In the genomic region with DNA sequence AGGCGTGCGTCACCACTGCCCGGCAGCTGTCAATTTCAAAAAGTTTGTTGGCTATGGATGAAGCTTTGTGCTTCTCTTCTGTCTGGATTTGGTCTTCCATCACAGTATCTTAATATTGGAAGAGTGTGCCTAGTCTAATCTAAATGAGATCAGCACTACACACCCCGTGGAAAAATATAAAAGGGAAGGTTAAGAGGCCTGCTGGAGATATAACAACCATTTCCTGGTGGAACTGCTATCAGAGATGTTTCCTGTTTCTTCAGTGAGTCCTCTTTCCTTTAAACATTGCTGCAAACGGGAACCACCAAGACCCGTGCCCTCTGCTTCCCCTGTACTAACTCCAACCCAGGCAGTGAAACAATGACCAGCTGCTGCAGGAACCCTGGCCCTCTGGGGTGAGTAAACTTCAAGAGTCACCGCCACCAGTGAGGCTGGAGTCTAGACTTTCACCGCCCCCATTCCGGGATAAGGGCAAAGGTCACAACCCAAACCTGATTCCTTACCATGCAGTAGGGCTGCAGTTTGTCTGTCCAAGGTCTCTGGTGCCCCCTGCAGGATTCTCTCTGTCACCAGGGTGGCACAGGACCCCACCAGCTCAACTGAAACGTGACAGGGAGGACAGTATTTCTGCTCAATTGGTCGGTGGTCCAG, we compare ENCODE assay signal across 8 mouse cellular contexts. TPM values are rescaled to one million over a fixed set of nuclear protein-coding genes. Genes with fewer than 3 reads are reported as not detected.
DNase-seq lines count a peak whose midpoint lies in the region; ATAC-seq and TF ChIP-seq lines count a peak whose summit lies in the region.

No protein-coding gene starts in this region.

- H3K4me3 ChIP-seq in gastrocnemius, adult 2 months: peak overlapping the region; percentile 30; the same call in 1 of the 2 replicates
- no peak overlapping the region for H3K4me3 ChIP-seq in intestine, embryonic 15.5 days (replicated peaks)
- H3K4me3 ChIP-seq in limb, embryonic 11.5 days (ENCODE audit: low read depth, low read length): no peak overlapping the region

- H3K4me2 ChIP-seq in intestine, embryonic 15.5 days (replicated peaks): peak overlapping the region; percentile 26; the same call in 1 of the 2 replicates
- H3K4me2 ChIP-seq in limb, embryonic 11.5 days (ENCODE audit: low read depth, severe bottlenecking): no peak overlapping the region

- H3K4me1 ChIP-seq in intestine, embryonic 15.5 days (replicated peaks): no peaks in the 10 kb centered on the region
- no peaks in the 10 kb centered on the region for H3K4me1 ChIP-seq in limb, embryonic 11.5 days (ENCODE audit: control insufficient read depth, insufficient read depth, low read length)

- peak; percentile 88 for TF ChIP-seq CTCF in gastrocnemius, adult 2 months (IDR thresholded peaks at IDR 0.05)

- peak overlapping the region; percentile 87 for H3K27ac ChIP-seq in gastrocnemius, adult 2 months
- H3K27ac ChIP-seq in intestine, embryonic 15.5 days: no peak overlapping the region
- no peak overlapping the region for H3K27ac ChIP-seq in limb, embryonic 11.5 days (replicated peaks; ENCODE audit: low read depth, low read length)

- intact Hi-C loops in gastrocnemius, adult 2 months (cut with DNase I): loop anchor here (5.0 kb wide), 2 partner anchors 46 to 121 kb away; a partner anchor contains a TSS

- peak; percentile 92 for ATAC-seq in intestine, embryonic 15.5 days
- ATAC-seq in limb, embryonic 11.5 days (ENCODE audit: insufficient number of reproducible peaks, low FRiP score, low TSS enrichment, low read depth): no peak
- ATAC-seq in monocyte, adult 5-6 weeks (replicated peaks; ENCODE audit: insufficient number of reproducible peaks, low FRiP score, low TSS enrichment, poor library complexity, severe bottlenecking): peak; percentile 79; the same call in 1 of the 2 replicates

- 41% methylated on average over 11 of the region's 11 CpGs for WGBS in intestine, embryonic 15.5 days
- WGBS in limb, embryonic 11.5 days: 45% methylated on average over 11 of the region's 11 CpGs

- H3K9ac ChIP-seq in intestine, embryonic 15.5 days: no peak overlapping the region
- no peak overlapping the region for H3K9ac ChIP-seq in limb, embryonic 11.5 days (ENCODE audit: low read length)

- no peaks in the 10 kb centered on the region for H3K27me3 ChIP-seq in intestine, embryonic 15.5 days (replicated peaks)
- H3K27me3 ChIP-seq in limb, embryonic 11.5 days (ENCODE audit: control insufficient read depth, insufficient read depth, low read length): no peaks in the 10 kb centered on the region

- no peaks in the 10 kb centered on the region for H3K9me3 ChIP-seq in intestine, embryonic 15.5 days
- no peaks in the 10 kb centered on the region for H3K9me3 ChIP-seq in limb, embryonic 11.5 days (ENCODE audit: control insufficient read depth, low read length)

- peaks cover 27% of the 10 kb centered on the region for H3K36me3 ChIP-seq in intestine, embryonic 15.5 days
- H3K36me3 ChIP-seq in limb, embryonic 11.5 days (ENCODE audit: control insufficient read depth, insufficient read depth, low read length): peaks cover 8% of the 10 kb centered on the region

- DNase-seq in right cerebral cortex, adult 18-20 months: peak; percentile 35
- DNase-seq in right cerebral cortex, postnatal 36 days (ENCODE audit: low spot score in 2 of 2): no peak
- peak; percentile 72 for DNase-seq in adrenal gland, postnatal 25 days
- DNase-seq in gastrocnemius, adult 2 months: peak; percentile 89
- DNase-seq in limb, embryonic 11.5 days (ENCODE audit: low spot score): peak; percentile 82
- DNase-seq in thymus, adult 18-20 months: peak; percentile 50 to 71

RNA-seq across cellular contexts. Expression of a gene that starts 12.2 kb away (rescaled TPM):
- 0.24 TPM in 1 of 2 replicates, not detected in the other for total RNA-seq in adrenal gland, postnatal 25 days (2021)
- under 1 TPM in 1 of 2 experiments, not detected in 1; 0.31 TPM for total RNA-seq in gastrocnemius, adult 2 months (2021)
- polyA plus RNA-seq in intestine, embryonic 15.5 days (2015; fragmentation: Nextera tagmentation; extraction: Ambion mirVana): 0.36 and 0.56 TPM in 2 replicates
- polyA plus RNA-seq in limb, embryonic 11.5 days (2014; fragmentation: Nextera tagmentation; extraction: Ambion mirVana): 1.1 and 1.6 TPM in 2 replicates
- not detected in 3 replicates for total RNA-seq in monocyte, adult 5-6 weeks (2017)

RNA-seq across cellular contexts. Expression of a gene that starts 17.9 kb away (rescaled TPM):
- 164 and 181 TPM in 2 replicates for total RNA-seq in adrenal gland, postnatal 25 days (2021)
- 10 to 100 TPM; 23.9 to 26.4 TPM for total RNA-seq in gastrocnemius, adult 2 months (2021)
- polyA plus RNA-seq in intestine, embryonic 15.5 days (2015; fragmentation: Nextera tagmentation; extraction: Ambion mirVana): 36.1 and 38.4 TPM in 2 replicates
- polyA plus RNA-seq in limb, embryonic 11.5 days (2014; fragmentation: Nextera tagmentation; extraction: Ambion mirVana): 34.9 and 35.4 TPM in 2 replicates
- 21.6 to 32.4 TPM (median 30.4 TPM) in 3 replicates for total RNA-seq in monocyte, adult 5-6 weeks (2017)

RNA-seq across cellular contexts. Expression of a gene that starts 18.7 kb away (rescaled TPM):
- total RNA-seq in adrenal gland, postnatal 25 days (2021): 27.9 and 38.2 TPM in 2 replicates
- 10 to 100 TPM; 45.8 to 46.9 TPM for total RNA-seq in gastrocnemius, adult 2 months (2021)
- 15.5 and 15.7 TPM in 2 replicates for polyA plus RNA-seq in intestine, embryonic 15.5 days (2015; fragmentation: Nextera tagmentation; extraction: Ambion mirVana)
- polyA plus RNA-seq in limb, embryonic 11.5 days (2014; fragmentation: Nextera tagmentation; extraction: Ambion mirVana): 26.8 and 27.6 TPM in 2 replicates
- total RNA-seq in monocyte, adult 5-6 weeks (2017): 8.1 to 16.9 TPM (median 8.6 TPM) in 3 replicates

RNA-seq across cellular contexts. Expression of a gene that starts 21.8 kb away (rescaled TPM):
- total RNA-seq in adrenal gland, postnatal 25 days (2021): 0.24 TPM in 1 of 2 replicates, not detected in the other
- total RNA-seq in gastrocnemius, adult 2 months (2021): under 1 TPM in 1 of 2 experiments, not detected in 1; 0.11 TPM
- 0.16 and 0.20 TPM in 2 replicates for polyA plus RNA-seq in intestine, embryonic 15.5 days (2015; fragmentation: Nextera tagmentation; extraction: Ambion mirVana)
- polyA plus RNA-seq in limb, embryonic 11.5 days (2014; fragmentation: Nextera tagmentation; extraction: Ambion mirVana): 0.53 and 0.82 TPM in 2 replicates
- total RNA-seq in monocyte, adult 5-6 weeks (2017): not detected in 3 replicates

RNA-seq across cellular contexts. Expression of a gene that starts 31.2 kb away (rescaled TPM):
- total RNA-seq in adrenal gland, postnatal 25 days (2021): 7.6 and 8.9 TPM in 2 replicates
- total RNA-seq in gastrocnemius, adult 2 months (2021): 10 to 100 TPM; 52.0 to 84.9 TPM
- polyA plus RNA-seq in intestine, embryonic 15.5 days (2015; fragmentation: Nextera tagmentation; extraction: Ambion mirVana): 19.0 and 20.2 TPM in 2 replicates
- 14.8 and 18.2 TPM in 2 replicates for polyA plus RNA-seq in limb, embryonic 11.5 days (2014; fragmentation: Nextera tagmentation; extraction: Ambion mirVana)
- 6.2 to 18.2 TPM (median 9.1 TPM) in 3 replicates for total RNA-seq in monocyte, adult 5-6 weeks (2017)

Comparison
In these comparisons a context has a peak if more than half of its experiments do, and no peak if none do; other contexts are left out.
1. DNase-seq: peak in right cerebral cortex, adult 18-20 months (single experiment), adrenal gland, postnatal 25 days (single experiment), gastrocnemius, adult 2 months (single experiment), limb, embryonic 11.5 days (single experiment) and thymus, adult 18-20 months (2 of 2); none in right cerebral cortex, postnatal 36 days (0 of 2).